16 mouse cellular contexts compared by ENCODE assay signal in the genomic region with DNA sequence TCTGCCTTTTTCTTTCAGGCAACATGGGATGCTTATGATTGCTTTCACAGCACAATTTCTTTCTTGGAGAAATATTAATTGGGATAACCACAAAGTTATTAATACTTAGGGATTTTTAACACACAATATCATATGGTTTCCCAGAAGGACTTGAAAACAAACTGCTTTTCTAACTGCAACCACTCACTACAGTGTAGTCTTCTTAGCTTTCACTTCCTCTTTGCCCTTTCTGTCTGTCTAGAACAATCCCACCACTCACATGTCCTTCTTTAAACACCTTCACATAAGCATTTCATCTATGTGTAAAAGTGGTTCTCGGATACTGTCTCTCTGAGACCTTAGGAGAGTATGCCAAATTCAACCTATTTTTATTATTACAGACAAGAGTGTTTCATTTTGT.
DNase-seq lines count a peak whose midpoint lies in the region; ATAC-seq and TF ChIP-seq lines count a peak whose summit lies in the region.
"Had no signal": no experiment of that assay in that cellular context is flagged by ENCODE, and none has a peak within 500 bp of the region (broad histone marks: within the 10 kb centered on the region; RNA-seq: fewer than 3 reads in every experiment).

No protein-coding gene starts in this region.

- 0 out of 2 replicates have a peak overlapping the region, but pooled peaks have one; percentile 6 for H3K27ac ChIP-seq in stomach, embryonic 14.5 days (ENCODE audit: low read length)
- no peak overlapping the region for H3K27ac ChIP-seq in stomach, postnatal 0 days (replicated peaks)
- H3K27ac ChIP-seq: forebrain, embryonic 12.5 days had no signal

- no peaks in the 10 kb centered on the region for H3K27me3 ChIP-seq in stomach, embryonic 14.5 days (ENCODE audit: control insufficient read depth, insufficient read depth, low read length)
- H3K27me3 ChIP-seq in stomach, postnatal 0 days (ENCODE audit: control insufficient read depth, insufficient read depth, low read length): no peaks in the 10 kb centered on the region
- H3K27me3 ChIP-seq: embryonic facial prominence, embryonic 13.5 days; embryonic facial prominence, embryonic 15.5 days had no signal

- H3K36me3 ChIP-seq in stomach, embryonic 14.5 days (ENCODE audit: control insufficient read depth, insufficient read depth, low read length): no peaks in the 10 kb centered on the region
- no peaks in the 10 kb centered on the region for H3K36me3 ChIP-seq in stomach, postnatal 0 days (ENCODE audit: control insufficient read depth, insufficient read depth, low read length)
- H3K36me3 ChIP-seq: embryonic facial prominence, embryonic 13.5 days; embryonic facial prominence, embryonic 15.5 days; forebrain, embryonic 10.5 days; forebrain, embryonic 12.5 days had no signal

- no peak for ATAC-seq in stomach, embryonic 14.5 days (ENCODE audit: insufficient number of reproducible peaks, insufficient read depth, low FRiP score, low read depth)
- ATAC-seq in stomach, postnatal 0 days (ENCODE audit: low FRiP score, low TSS enrichment): no peak
- peak; percentile 33; the same call in 1 of the 2 replicates for ATAC-seq in granulocyte monocyte progenitor cell, adult 5-6 weeks (replicated peaks; ENCODE audit: poor library complexity, severe bottlenecking)

- no peak for TF ChIP-seq CTCF in stomach, postnatal 0 days (IDR thresholded peaks at IDR 0.05; ENCODE audit: low read depth)

- no peaks in the 10 kb centered on the region for H3K9me3 ChIP-seq in stomach, embryonic 14.5 days (ENCODE audit: control insufficient read depth, low read depth, low read length)
- H3K9me3 ChIP-seq in stomach, postnatal 0 days (ENCODE audit: control insufficient read depth, low read length): no peaks in the 10 kb centered on the region
- H3K9me3 ChIP-seq: embryonic facial prominence, embryonic 13.5 days; embryonic facial prominence, embryonic 15.5 days; forebrain, embryonic 10.5 days; forebrain, embryonic 12.5 days had no signal

- no peak for TF ChIP-seq EP300 in stomach, postnatal 0 days (optimal IDR thresholded peaks at IDR 0.05)

- no peak overlapping the region for H3K4me2 ChIP-seq in stomach, embryonic 14.5 days (replicated peaks; ENCODE audit: low read depth, low read length)
- H3K4me2 ChIP-seq in stomach, postnatal 0 days (replicated peaks; ENCODE audit: low read depth): no peak overlapping the region

- peaks cover 7% of the 10 kb centered on the region; the same call in 1 of the 2 replicates for H3K4me1 ChIP-seq in stomach, embryonic 14.5 days (ENCODE audit: control insufficient read depth, insufficient read depth, low read length)
- H3K4me1 ChIP-seq in stomach, postnatal 0 days (replicated peaks; ENCODE audit: control insufficient read depth, insufficient read depth): no peaks in the 10 kb centered on the region

- no peak for DNase-seq in stomach, postnatal 0 days (ENCODE audit: low spot score)
- DNase-seq in gastrocnemius, adult 18-20 months (ENCODE audit: low spot score): no peak
- DNase-seq in left cerebral cortex, adult 9 months (ENCODE audit: low spot score in 2 of 2): no peak
- DNase-seq: adrenal gland, adult 2 months; adrenal gland, postnatal 25 days; cerebellum, adult 11 months; cerebellum, adult 18-20 months; cerebellum, adult 8-10 months; cerebellum, adult 9-11 months had no signal

- no peak overlapping the region for H3K4me3 ChIP-seq in stomach, embryonic 14.5 days (ENCODE audit: low read depth, low read length)
- no peak overlapping the region for H3K4me3 ChIP-seq in stomach, postnatal 0 days (ENCODE audit: low read depth, low read length)
- H3K4me3 ChIP-seq: erythroblast, embryonic 14.5 days had no signal

- 78% methylated on average over 1 of the region's 1 CpGs for WGBS in stomach, embryonic 14.5 days
- WGBS in stomach, postnatal 0 days: 86% methylated on average over 1 of the region's 1 CpGs

- no peak overlapping the region for H3K9ac ChIP-seq in stomach, embryonic 14.5 days (replicated peaks; ENCODE audit: low read depth, low read length)
- no peak overlapping the region for H3K9ac ChIP-seq in stomach, postnatal 0 days (ENCODE audit: low read length)
- H3K9ac ChIP-seq: embryonic facial prominence, embryonic 15.5 days; forebrain, embryonic 12.5 days had no signal
